Mouse (Mus musculus) thymus, postnatal 36 days (tissue): ENCODE data around the gene Zfp426.

Experiments used
- DNase-seq, 2 experiments: peaks; one replicate each; pipeline ENCODE4 v3.0.0; 2022; ENCODE audit warnings: mixed read lengths in 2 of 2

Gene Zfp426

DNA sequence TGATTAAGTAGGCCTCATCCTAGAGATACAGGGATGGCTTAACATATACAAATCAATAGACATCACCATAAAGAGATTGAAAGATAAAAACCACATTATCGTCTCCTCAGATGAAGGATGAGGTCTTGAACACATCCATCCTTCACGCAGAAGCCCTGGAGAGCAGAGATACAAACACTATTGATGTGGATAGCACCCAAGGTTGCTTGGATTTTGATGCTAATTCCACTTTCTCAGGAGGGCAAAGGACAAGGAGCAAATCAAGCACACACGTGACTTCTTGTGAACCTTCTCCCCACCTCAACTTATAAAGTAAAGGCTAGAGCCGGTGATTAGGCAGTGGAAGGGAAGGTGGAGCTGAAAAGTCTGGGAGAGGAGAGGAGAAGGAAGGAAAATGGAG, 38.9 kb downstream of the Zfp426 start:
- DNase-seq, result no peak

DNA sequence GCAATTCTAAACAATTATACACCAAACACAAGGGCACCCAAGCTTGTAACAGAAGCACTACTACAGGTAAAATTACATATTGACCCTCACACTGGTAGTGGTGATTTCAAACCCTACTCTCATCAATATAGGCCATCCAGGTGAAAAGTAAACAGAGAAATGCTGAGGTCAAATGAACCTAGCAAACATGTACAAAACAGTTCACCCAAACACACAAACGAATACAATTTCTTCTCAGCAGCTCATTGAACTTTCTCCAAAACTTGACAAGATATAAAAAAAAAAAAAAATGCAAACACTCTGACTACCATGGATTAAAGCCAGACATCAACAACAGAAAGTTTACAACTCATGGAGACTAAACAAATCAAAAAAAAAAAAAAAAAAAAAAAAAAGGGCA, 41.1 kb downstream of the Zfp426 start:
- no peak for DNase-seq

DNA sequence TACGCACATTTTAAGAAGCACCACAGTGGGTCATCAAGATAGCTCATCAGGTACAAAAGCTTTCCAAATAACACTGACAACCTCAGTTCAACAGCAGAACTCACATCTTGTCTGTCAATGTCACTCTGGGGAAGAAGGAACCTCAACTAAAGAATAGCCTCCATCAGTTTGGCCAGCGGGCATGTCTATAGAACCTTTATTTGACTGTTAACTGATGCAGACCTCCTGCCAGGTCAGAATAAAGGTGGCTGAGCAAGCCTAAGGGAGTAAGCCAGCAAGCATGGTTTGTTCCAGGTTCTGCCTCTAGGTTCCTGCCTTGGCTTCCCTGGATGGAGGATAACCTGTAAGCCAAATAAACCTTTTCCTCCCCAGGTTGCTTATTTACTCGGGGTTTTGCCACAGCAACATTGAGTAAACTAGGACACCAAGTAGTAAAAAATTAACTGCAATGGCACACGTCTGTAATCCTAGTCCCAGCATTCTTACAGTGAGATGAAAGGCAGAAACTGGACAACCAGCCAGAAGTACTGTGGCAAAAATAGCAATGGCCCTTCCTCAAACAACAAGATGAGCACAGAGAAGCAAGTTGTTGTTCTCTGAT, 49.3 kb downstream of the Zfp426 start:
- no peak for DNase-seq

DNA sequence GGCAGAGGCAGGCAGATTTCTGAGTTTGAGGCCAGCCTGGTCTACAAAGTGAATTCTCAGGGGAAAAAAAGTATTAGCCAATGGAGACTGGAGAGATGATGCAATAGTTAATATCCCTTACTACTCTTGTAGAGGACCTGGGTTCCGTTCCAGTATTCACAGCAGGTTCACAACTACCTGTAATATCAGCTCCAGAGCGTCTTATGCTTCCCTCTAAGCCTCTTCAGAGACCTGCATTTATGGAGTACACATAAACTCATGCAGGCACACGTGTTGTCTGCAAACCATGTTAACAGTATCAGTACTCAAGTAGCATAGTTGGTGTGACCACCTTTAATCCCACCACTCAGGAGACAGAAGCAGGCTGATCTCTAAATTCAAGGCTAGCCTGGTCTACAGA, 62.5 kb downstream of the Zfp426 start:
- no peak for DNase-seq
